Mouse (Mus musculus): ENCODE measurements at regions not wholly inside any gene's neighbourhood (a gene's known extent, or its start where the extent isn't known, plus 50 kb on each side); places are given as distances from the start of the nearest gene placed in this dataset.

GRCm38 (mm10) chr13:101586787-101587186 lies 181.2 kb downstream of the Pik3r1 start:
- no peak for DNase-seq (ENCODE audit: low read depth in 3 of 3, low spot score in 3 of 3)

GRCm38 (mm10) chr13:101576481-101576880 lies 191.5 kb downstream of the Pik3r1 start:
- H3K4me1 ChIP-seq (replicated peaks; ENCODE audit: control insufficient read depth in 2 of 2, insufficient read depth in 2 of 2, low read length in 1 of 2), result peaks cover 41 to 48% of the 10 kb centered on the region in 2 experiments
- H3K4me3 ChIP-seq (ENCODE audit: insufficient read depth in 1 of 2, low read depth in 2 of 2, low read length in 2 of 2), result no peak overlapping the region
- H3K27me3 ChIP-seq (ENCODE audit: control insufficient read depth, insufficient read depth, low read length), result no peaks in the 10 kb centered on the region
- 52% methylated on average over 1 of the region's 1 CpGs for WGBS (ENCODE audit: insufficient replicate concordance)
- H3K9me3 ChIP-seq (ENCODE audit: control insufficient read depth, low read length), result no peaks in the 10 kb centered on the region
- ATAC-seq (ENCODE audit: insufficient read depth) (peak; percentile 21; the same call in 1 of the 2 replicates), DNase-seq (ENCODE audit: low read depth in 3 of 3, low spot score in 3 of 3) (no peak)
- no peak overlapping the region for H3K4me2 ChIP-seq (ENCODE audit: low read depth)
- peak overlapping the region; percentile 26; the same call in 1 of the 2 replicates for H3K27ac ChIP-seq
- H3K36me3 ChIP-seq (replicated peaks; ENCODE audit: control insufficient read depth, insufficient read depth, low read depth), result no peaks in the 10 kb centered on the region
- no peak overlapping the region for H3K9ac ChIP-seq (replicated peaks)
- TF ChIP-seq EP300 (IDR thresholded peaks at IDR 0.05; ENCODE audit: low read depth), result no peak
- TF ChIP-seq CTCF (IDR thresholded peaks at IDR 0.05; ENCODE audit: low read depth), result no peak

More at GRCm38 (mm10) chr13:101586787-101587186, 181.2 kb downstream of the Pik3r1 start:
- TF ChIP-seq CTCF (IDR thresholded peaks at IDR 0.05; ENCODE audit: low read depth), result no peak
- TF ChIP-seq EP300 (IDR thresholded peaks at IDR 0.05; ENCODE audit: low read depth), result no peak
- H3K4me2 ChIP-seq (ENCODE audit: low read depth), result no peak overlapping the region
- H3K9ac ChIP-seq (replicated peaks), result no peak overlapping the region
- no peak overlapping the region for H3K4me3 ChIP-seq (ENCODE audit: insufficient read depth in 1 of 2, low read depth in 2 of 2, low read length in 2 of 2)
- H3K27me3 ChIP-seq (ENCODE audit: control insufficient read depth, insufficient read depth, low read length), result no peaks in the 10 kb centered on the region
- H3K27ac ChIP-seq, result no peak overlapping the region
- no peak for ATAC-seq (ENCODE audit: insufficient read depth)
- H3K36me3 ChIP-seq (replicated peaks; ENCODE audit: control insufficient read depth, insufficient read depth, low read depth), result no peaks in the 10 kb centered on the region
- WGBS (ENCODE audit: insufficient replicate concordance), result 58% methylated on average over 2 of the region's 2 CpGs
- no peaks in the 10 kb centered on the region for H3K9me3 ChIP-seq (ENCODE audit: control insufficient read depth, low read length)
- H3K4me1 ChIP-seq (replicated peaks; ENCODE audit: control insufficient read depth in 2 of 2, insufficient read depth in 2 of 2, low read length in 1 of 2), result no peaks in the 10 kb centered on the region

- Histone ChIP-seq H3K4me1 (replicated peaks; ENCODE audit: control insufficient read depth in 2 of 2, insufficient read depth in 2 of 2, low read length in 1 of 2) (peaks cover 41 to 48% of the 10 kb centered on the region in 2 experiments), H3K9ac (replicated peaks) (peak overlapping the region; percentile 51), H3K36me3 (replicated peaks; ENCODE audit: control insufficient read depth, insufficient read depth, low read depth) (no peaks in the 10 kb centered on the region), H3K27ac (peak overlapping the region; percentile 93), H3K9me3 (ENCODE audit: control insufficient read depth, low read length) (no peaks in the 10 kb centered on the region), H3K27me3 (ENCODE audit: control insufficient read depth, insufficient read depth, low read length) (no peaks in the 10 kb centered on the region), H3K4me3 (ENCODE audit: insufficient read depth in 1 of 2, low read depth in 2 of 2, low read length in 2 of 2) (no peak overlapping the region), H3K4me2 (ENCODE audit: low read depth) (peak overlapping the region; percentile 50)
- ATAC-seq (ENCODE audit: insufficient read depth), result peak; percentile 99
- TF ChIP-seq CTCF (IDR thresholded peaks at IDR 0.05; ENCODE audit: low read depth) (peak; percentile 29; the same call in 1 of the 2 replicates), EP300 (IDR thresholded peaks at IDR 0.05; ENCODE audit: low read depth) (peak; percentile 98)
- DNase-seq (ENCODE audit: low read depth in 3 of 3, low spot score in 3 of 3), result peak; percentile 89 to 93 (median 90)
- WGBS (ENCODE audit: insufficient replicate concordance), result 10% methylated on average over 6 of the region's 6 CpGs
These were observed 195.0 kb downstream of the Pik3r1 start for GRCm38 (mm10) chr13:101572809-101573590.

- no peak for ATAC-seq (ENCODE audit: insufficient read depth)
- TF ChIP-seq CTCF (IDR thresholded peaks at IDR 0.05; ENCODE audit: low read depth) (no peak), EP300 (IDR thresholded peaks at IDR 0.05; ENCODE audit: low read depth) (no peak)
- WGBS (ENCODE audit: insufficient replicate concordance), result 86% methylated on average over 9 of the region's 9 CpGs
- Histone ChIP-seq H3K9ac (replicated peaks) (peak overlapping the region; percentile 51; the same call in 1 of the 2 replicates), H3K27me3 (ENCODE audit: control insufficient read depth, insufficient read depth, low read length) (no peaks in the 10 kb centered on the region), H3K4me3 (ENCODE audit: insufficient read depth in 1 of 2, low read depth in 2 of 2, low read length in 2 of 2) (no peak overlapping the region), H3K4me1 (replicated peaks; ENCODE audit: control insufficient read depth in 2 of 2, insufficient read depth in 2 of 2, low read length in 1 of 2) (peaks cover 41 to 45% of the 10 kb centered on the region in 2 experiments), H3K36me3 (replicated peaks; ENCODE audit: control insufficient read depth, insufficient read depth, low read depth) (no peaks in the 10 kb centered on the region), H3K27ac (peak overlapping the region; percentile 93), H3K9me3 (ENCODE audit: control insufficient read depth, low read length) (no peaks in the 10 kb centered on the region), H3K4me2 (ENCODE audit: low read depth) (peak overlapping the region; percentile 50)
- DNase-seq (ENCODE audit: low read depth in 3 of 3, low spot score in 3 of 3), result no peak
These were observed 195.8 kb downstream of the Pik3r1 start for GRCm38 (mm10) chr13:101572246-101572645.

GRCm38 (mm10) chr13:101570034-101570433 lies 198.0 kb downstream of the Pik3r1 start:
- H3K4me1 ChIP-seq (replicated peaks; ENCODE audit: control insufficient read depth in 2 of 2, insufficient read depth in 2 of 2, low read length in 1 of 2), result peaks cover 33 to 37% of the 10 kb centered on the region in 2 experiments
- no peaks in the 10 kb centered on the region for H3K9me3 ChIP-seq (ENCODE audit: control insufficient read depth, low read length)
- no peak for TF ChIP-seq EP300 (IDR thresholded peaks at IDR 0.05; ENCODE audit: low read depth)
- no peak for TF ChIP-seq CTCF (IDR thresholded peaks at IDR 0.05; ENCODE audit: low read depth)
- H3K36me3 ChIP-seq (replicated peaks; ENCODE audit: control insufficient read depth, insufficient read depth, low read depth), result no peaks in the 10 kb centered on the region
- ATAC-seq (ENCODE audit: insufficient read depth), result no peak
- 76% methylated on average over 4 of the region's 4 CpGs for WGBS (ENCODE audit: insufficient replicate concordance)
- H3K4me3 ChIP-seq (ENCODE audit: insufficient read depth in 1 of 2, low read depth in 2 of 2, low read length in 2 of 2), result no peak overlapping the region
- DNase-seq (ENCODE audit: low read depth in 3 of 3, low spot score in 3 of 3), result no peak
- H3K27ac ChIP-seq, result no peak overlapping the region
- H3K27me3 ChIP-seq (ENCODE audit: control insufficient read depth, insufficient read depth, low read length), result no peaks in the 10 kb centered on the region
- no peak overlapping the region for H3K9ac ChIP-seq (replicated peaks)
- no peak overlapping the region for H3K4me2 ChIP-seq (ENCODE audit: low read depth)

All from liver, embryonic 14.5 days (tissue).